ENCODE assay signal across 8 mouse cellular contexts in the genomic region with DNA sequence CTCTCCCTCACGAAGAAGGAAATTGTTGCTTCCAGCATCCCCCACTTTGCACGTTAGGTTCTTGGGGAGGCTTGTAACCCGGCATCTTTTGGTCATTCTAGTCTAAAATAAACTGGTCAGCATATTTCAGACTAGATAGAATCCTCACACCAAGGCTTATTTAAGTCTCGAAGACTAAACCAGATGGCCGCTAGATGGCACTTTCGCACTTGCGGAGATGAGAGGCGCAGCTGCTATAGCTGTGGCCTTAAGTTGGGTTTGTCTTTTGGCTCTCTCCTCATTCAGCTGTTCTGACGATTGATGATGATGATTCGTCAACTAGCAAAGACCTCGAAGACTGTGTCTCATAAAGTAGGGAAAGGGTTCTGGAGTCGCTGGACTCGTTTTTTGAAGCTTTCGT. TPM values are rescaled to one million over a fixed set of nuclear protein-coding genes. Genes with fewer than 3 reads are reported as not detected.
DNase-seq lines count a peak whose midpoint lies in the region; ATAC-seq and TF ChIP-seq lines count a peak whose summit lies in the region.

No protein-coding gene starts in this region.

- H3K4me3 ChIP-seq in thymus, adult 2 months (ENCODE audit: control insufficient read depth, insufficient read depth, low read length), result no peak overlapping the region
- H3K4me3 ChIP-seq in forebrain, embryonic 14.5 days (ENCODE audit: low read depth, low read length), result no peak overlapping the region
- H3K4me3 ChIP-seq in neural tube, embryonic 12.5 days, result no peak overlapping the region

- intact Hi-C loops in left cerebral cortex, postnatal 4 days (cut with DNase I), result loop anchor here (10.0 kb wide), 1 partner anchor 208 kb away; no protein-coding TSS in a partner anchor

- no peak; the same call in 1 of the 2 replicates for TF ChIP-seq CTCF in thymus, adult 2 months (IDR thresholded peaks at IDR 0.05; ENCODE audit: borderline replicate concordance, control insufficient read depth, extremely low read depth, insufficient read depth, low read length, poor library complexity)

- peak; percentile 57 for DNase-seq in thymus, adult 2 months
- DNase-seq in thymus, adult 18-20 months, result no peak
- peak; percentile 67 for DNase-seq in brain, embryonic 18.5 days (ENCODE audit: low read depth, low spot score)
- peak; percentile 96 for DNase-seq in forebrain, embryonic 14.5 days (ENCODE audit: low spot score)
- peak; percentile 85 for DNase-seq in induced T-regulatory cell, adult 2 months (ENCODE audit: low read depth)
- DNase-seq in left cerebral cortex, postnatal 4 days, result peak; percentile 74
- peak; percentile 22 to 58 for DNase-seq in thymus, postnatal 10 days (ENCODE audit: low spot score in 2 of 2)

- H3K36me3 ChIP-seq in thymus, adult 2 months (ENCODE audit: control insufficient read depth, insufficient read depth, low read length), result no peaks in the 10 kb centered on the region
- no peaks in the 10 kb centered on the region for H3K36me3 ChIP-seq in forebrain, embryonic 14.5 days (ENCODE audit: control insufficient read depth, insufficient read depth, low read length)
- no peaks in the 10 kb centered on the region for H3K36me3 ChIP-seq in neural tube, embryonic 12.5 days

- no peak overlapping the region for H3K27ac ChIP-seq in thymus, adult 2 months (ENCODE audit: control insufficient read depth, insufficient read depth, low read length)
- no peak overlapping the region for H3K27ac ChIP-seq in forebrain, embryonic 14.5 days (ENCODE audit: low read depth, low read length)
- H3K27ac ChIP-seq in neural tube, embryonic 12.5 days, result no peak overlapping the region

- peak; percentile 68 for ATAC-seq in forebrain, embryonic 14.5 days
- peak; percentile 50; the same call in 1 of the 2 replicates for ATAC-seq in neural tube, embryonic 12.5 days (ENCODE audit: low FRiP score, low read depth)

- H3K27me3 ChIP-seq in thymus, adult 2 months (ENCODE audit: control insufficient read depth, insufficient read depth, low read length), result no peaks in the 10 kb centered on the region
- no peaks in the 10 kb centered on the region for H3K27me3 ChIP-seq in forebrain, embryonic 14.5 days (replicated peaks; ENCODE audit: control insufficient read depth, insufficient read depth, low read length)
- no peaks in the 10 kb centered on the region for H3K27me3 ChIP-seq in neural tube, embryonic 12.5 days (replicated peaks)

- WGBS in thymus, adult 2 months, result 15% methylated on average over 14 of the region's 14 CpGs
- WGBS in forebrain, embryonic 14.5 days, result 12% methylated on average over 14 of the region's 14 CpGs
- 12% methylated on average over 14 of the region's 14 CpGs for WGBS in neural tube, embryonic 12.5 days

- H3K4me1 ChIP-seq in thymus, adult 2 months (replicated peaks; ENCODE audit: control insufficient read depth, insufficient read depth, low read length), result peaks cover 4% of the 10 kb centered on the region; the same call in 1 of the 2 replicates
- peaks cover 5% of the 10 kb centered on the region; the same call in 1 of the 2 replicates for H3K4me1 ChIP-seq in forebrain, embryonic 14.5 days (ENCODE audit: control insufficient read depth, insufficient read depth, low read length)
- peaks cover 8% of the 10 kb centered on the region; the same call in 1 of the 2 replicates for H3K4me1 ChIP-seq in neural tube, embryonic 12.5 days

- H3K4me2 ChIP-seq in forebrain, embryonic 14.5 days (ENCODE audit: low read length), result no peak overlapping the region
- no peak overlapping the region for H3K4me2 ChIP-seq in neural tube, embryonic 12.5 days (replicated peaks)

- no peaks in the 10 kb centered on the region for H3K9me3 ChIP-seq in forebrain, embryonic 14.5 days (replicated peaks; ENCODE audit: control insufficient read depth, low read length)
- no peaks in the 10 kb centered on the region for H3K9me3 ChIP-seq in neural tube, embryonic 12.5 days

- H3K9ac ChIP-seq in forebrain, embryonic 14.5 days (ENCODE audit: low read length), result no peak overlapping the region
- no peak overlapping the region for H3K9ac ChIP-seq in neural tube, embryonic 12.5 days

- no peak for TF ChIP-seq POLR2A in thymus, adult 2 months (IDR thresholded peaks at IDR 0.05; ENCODE audit: control insufficient read depth, extremely low read depth, insufficient read depth, low read length, poor library complexity)

RNA-seq across cellular contexts. Expression of gene 4921524J17Rik, which starts 23.9 kb away (rescaled TPM):
- 6.6 and 7.2 TPM in 2 replicates for polyA plus RNA-seq in thymus, adult 2 months (2012; rRNA removed)
- polyA plus RNA-seq in forebrain, embryonic 14.5 days (2014; fragmentation: Nextera tagmentation; extraction: Ambion mirVana), result 64.7 and 71.6 TPM in 2 replicates
- total RNA-seq in left cerebral cortex, postnatal 4 days (2021), result 10 to 100 TPM; 20.0 to 23.3 TPM
- polyA plus RNA-seq in neural tube, embryonic 12.5 days (2016; fragmentation: Nextera tagmentation; extraction: Ambion mirVana), result 43.0 and 47.3 TPM in 2 replicates

RNA-seq across cellular contexts. Expression of gene Gpt2, which starts 35.8 kb away (rescaled TPM):
- 6.0 and 8.2 TPM in 2 replicates for polyA plus RNA-seq in thymus, adult 2 months (2012; rRNA removed)
- 29.1 and 37.3 TPM in 2 replicates for polyA plus RNA-seq in forebrain, embryonic 14.5 days (2014; fragmentation: Nextera tagmentation; extraction: Ambion mirVana)
- 10 to 100 TPM; 40.0 to 40.9 TPM for total RNA-seq in left cerebral cortex, postnatal 4 days (2021)
- 46.2 and 46.9 TPM in 2 replicates for polyA plus RNA-seq in neural tube, embryonic 12.5 days (2016; fragmentation: Nextera tagmentation; extraction: Ambion mirVana)

Comparison
In these comparisons a context has a peak if more than half of its experiments do, and no peak if none do; other contexts are left out.
1. DNase-seq: peak in thymus, adult 2 months (single experiment), brain, embryonic 18.5 days (single experiment), forebrain, embryonic 14.5 days (single experiment), induced T-regulatory cell, adult 2 months (single experiment), left cerebral cortex, postnatal 4 days (single experiment) and thymus, postnatal 10 days (2 of 2); none in thymus, adult 18-20 months (0 of 2).